Mouse (Mus musculus) olfactory bulb, adult 2 months (tissue): ENCODE data around the gene Ncf1. TPM values are rescaled to one million over a fixed set of nuclear protein-coding genes. Genes with fewer than 3 reads are reported as not detected.
A peak's percentile ranks its signal among the peaks of the same experiment; 100 is the strongest.

ENCODE experiments used
- H3K27ac ChIP-seq: fragments of 200-500 bp; 2 replicates; pipeline ENCODE4 v1.5.1; 2012; ENCODE audit warnings: low read depth, low read length; ENCODE audit not compliant: insufficient read depth
- H3K4me1 ChIP-seq: fragments of 200-500 bp; 2 replicates; pipeline ENCODE4 v1.6.1; 2012; ENCODE audit warnings: low read length; ENCODE audit not compliant: control insufficient read depth, insufficient read depth
- H3K4me3 ChIP-seq: fragments of 200-500 bp; 2 replicates; pipeline ENCODE4 v1.5.1; 2012; ENCODE audit warnings: mild to moderate bottlenecking, low read depth, low read length, moderate library complexity; ENCODE audit not compliant: insufficient read depth
- CTCF ChIP-seq: fragments of 200-500 bp; IDR thresholded peaks from 2 replicates; pipeline ENCODE4 v1.5.1; 2012; ENCODE audit warnings: low read depth, mild to moderate bottlenecking, low read length, moderate library complexity; ENCODE audit not compliant: insufficient read depth
- POLR2A ChIP-seq: fragments of 200-500 bp; IDR thresholded peaks from 2 replicates; pipeline ENCODE4 v1.6.1; 2012; ENCODE audit warnings: mild to moderate bottlenecking, low read depth, low read length, moderate library complexity; ENCODE audit not compliant: insufficient read depth
- WGBS: fragments of 180-500 bp; shearing (Covaris S2); methylation state at CpG from one replicate; pipeline ENCODE4 v1.1.7; 2018; 5-methylcytosine and 5-hydroxymethylcytosine counted together
- polyA plus RNA-seq: library from polyadenylated mRNA; stranded (reverse); fragments of >200 nt; gene quantifications from 2 replicates; pipeline ENCODE4 v1.2.4, GENCODE M21; 2012; ENCODE audit warnings: low replicate concordance; ENCODE audit not compliant: missing spikeins, insufficient read depth, insufficient read length

Gene Ncf1
- polyA plus RNA-seq, 1 experiment, result not detected

GRCm38 (mm10) chr5:134250601-134251000 lies 21.2 kb upstream of the Ncf1 start:
- Histone ChIP-seq H3K4me3 (no peak overlapping the region), H3K4me1 (peaks cover 24% of the 10 kb centered on the region), H3K27ac (no peak overlapping the region)
- TF ChIP-seq POLR2A (no peak), CTCF (no peak)
- WGBS, result 79% methylated on average over 3 of the region's 3 CpGs

DNA sequence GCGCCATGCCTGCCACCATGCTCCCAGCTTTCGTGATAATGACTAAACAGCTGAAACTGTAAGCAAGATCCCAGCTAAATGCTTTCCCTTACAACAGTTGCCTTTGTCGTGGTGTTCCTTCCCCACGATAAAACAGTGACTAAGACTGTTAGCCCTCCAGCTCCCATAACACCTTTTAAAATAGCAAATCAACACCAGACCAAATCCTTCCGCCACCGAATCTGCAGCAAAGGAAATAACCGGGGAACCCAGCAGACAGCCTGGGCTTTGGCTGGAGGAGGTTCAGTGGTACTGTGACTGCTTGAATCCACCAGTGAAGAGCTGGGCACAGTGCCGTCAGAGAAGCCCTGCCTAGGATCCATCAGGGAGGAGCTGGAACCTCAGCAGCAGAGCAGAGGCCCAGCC lies 19.8 kb upstream of the Ncf1 start:
- TF ChIP-seq CTCF (no peak), POLR2A (no peak)
- H3K4me3 ChIP-seq, result no peak overlapping the region
- peak overlapping the region; percentile 37 for H3K27ac ChIP-seq
- 36% methylated on average over 8 of the region's 8 CpGs for WGBS
- peaks cover 28% of the 10 kb centered on the region for H3K4me1 ChIP-seq

GRCm38 (mm10) chr5:134248608-134249244 lies 19.3 kb upstream of the Ncf1 start:
- TF ChIP-seq POLR2A (no peak), CTCF (no peak)
- Histone ChIP-seq H3K4me3 (no peak overlapping the region), H3K4me1 (peaks cover 33% of the 10 kb centered on the region), H3K27ac (0 out of 2 replicates have a peak overlapping the region, but pooled peaks have one; percentile 37)
- 59% methylated on average over 14 of the region's 14 CpGs for WGBS

- no peak overlapping the region for H3K27ac ChIP-seq
- TF ChIP-seq CTCF (no peak), POLR2A (no peak)
- 81% methylated on average over 5 of the region's 5 CpGs for WGBS
- H3K4me1 ChIP-seq, result peaks cover 41% of the 10 kb centered on the region
- H3K4me3 ChIP-seq, result no peak overlapping the region
Measured at GRCm38 (mm10) chr5:134246146-134246545, 16.7 kb upstream of the Ncf1 start.

- TF ChIP-seq POLR2A, result no peak
- TF ChIP-seq CTCF, result no peak
- Histone ChIP-seq H3K4me3 (no peak overlapping the region), H3K27ac (no peak overlapping the region), H3K4me1 (peaks cover 48% of the 10 kb centered on the region)
- WGBS, result 92% methylated on average over 5 of the region's 5 CpGs
Measured at GRCm38 (mm10) chr5:134244890-134245289, 15.5 kb upstream of the Ncf1 start.

DNA sequence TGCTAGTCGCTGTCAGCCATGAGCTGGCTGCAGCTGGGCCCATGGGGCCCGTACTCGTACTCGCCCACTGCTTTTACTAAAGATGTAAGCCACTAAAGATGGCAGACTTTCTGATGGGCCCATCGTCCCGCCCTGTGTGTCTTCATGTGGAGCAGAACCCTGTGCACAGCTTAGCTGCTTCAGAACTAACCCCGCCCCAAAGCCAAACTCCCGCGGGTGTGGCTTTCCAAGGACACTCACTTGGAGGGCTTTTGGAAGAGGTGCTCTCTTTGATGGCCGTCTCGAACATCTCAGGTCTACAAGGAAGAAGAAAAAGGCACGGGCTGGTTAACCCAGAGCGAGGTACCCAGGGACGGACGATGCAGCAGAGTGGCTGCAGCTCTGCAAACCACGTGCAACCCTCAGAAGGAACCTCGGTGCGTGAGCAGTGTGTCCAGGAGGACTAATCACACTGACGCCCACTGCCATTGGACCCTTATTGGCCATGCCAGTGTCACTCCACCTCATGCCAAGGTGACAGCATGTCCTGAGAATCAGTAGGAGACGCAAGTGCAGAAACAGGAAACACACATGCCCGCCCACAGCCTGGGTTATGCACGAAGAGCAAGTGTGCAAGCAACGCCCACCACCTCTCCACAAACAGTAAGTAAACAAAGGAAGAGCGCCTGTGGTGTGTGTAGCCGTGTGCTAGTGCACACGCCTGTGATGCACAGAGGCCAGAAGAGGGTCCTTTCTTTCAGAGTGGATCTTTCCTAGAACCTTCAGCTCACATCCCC lies 14.4 kb upstream of the Ncf1 start:
- Histone ChIP-seq H3K4me1 (peaks cover 44% of the 10 kb centered on the region), H3K4me3 (no peak overlapping the region), H3K27ac (peak overlapping the region; percentile 27; the same call in 1 of the 2 replicates)
- WGBS, result 78% methylated on average over 26 of the region's 26 CpGs
- no peak for TF ChIP-seq CTCF
- TF ChIP-seq POLR2A, result no peak

GRCm38 (mm10) chr5:134241831-134242230 lies 12.4 kb upstream of the Ncf1 start:
- H3K27ac ChIP-seq, result peak overlapping the region; percentile 81

GRCm38 (mm10) chr5:134237936-134238760 lies 8.7 kb upstream of the Ncf1 start:
- Histone ChIP-seq H3K4me1 (peaks cover 70% of the 10 kb centered on the region), H3K4me3 (no peak overlapping the region), H3K27ac (peak overlapping the region; percentile 15; the same call in 1 of the 2 replicates)
- TF ChIP-seq CTCF, result no peak
- no peak for TF ChIP-seq POLR2A
- 47% methylated on average over 28 of the region's 28 CpGs for WGBS

More at GRCm38 (mm10) chr5:134241831-134242230, 12.4 kb upstream of the Ncf1 start:
- TF ChIP-seq CTCF (no peak), POLR2A (no peak)
- Histone ChIP-seq H3K4me1 (peaks cover 58% of the 10 kb centered on the region), H3K4me3 (no peak overlapping the region)
- WGBS, result 34% methylated on average over 5 of the region's 5 CpGs
